Mouse (Mus musculus) lung, adult 2 months (tissue): Measurements from ENCODE around the gene Fkbp5.

Experiments
- CTCF ChIP-seq: fragments of 200-500 bp; IDR thresholded peaks from 2 replicates; pipeline ENCODE4 v1.5.1; 2011; ENCODE audit warnings: mild to moderate bottlenecking, low read length, control low read depth; ENCODE audit not compliant: insufficient read depth
- POLR2A ChIP-seq: fragments of 200-500 bp; IDR thresholded peaks from 2 replicates; pipeline ENCODE4 v1.6.1; 2011; ENCODE audit warnings: low read depth, mild to moderate bottlenecking, control low read depth, low read length, borderline replicate concordance; ENCODE audit errors: extremely low read depth

DNA sequence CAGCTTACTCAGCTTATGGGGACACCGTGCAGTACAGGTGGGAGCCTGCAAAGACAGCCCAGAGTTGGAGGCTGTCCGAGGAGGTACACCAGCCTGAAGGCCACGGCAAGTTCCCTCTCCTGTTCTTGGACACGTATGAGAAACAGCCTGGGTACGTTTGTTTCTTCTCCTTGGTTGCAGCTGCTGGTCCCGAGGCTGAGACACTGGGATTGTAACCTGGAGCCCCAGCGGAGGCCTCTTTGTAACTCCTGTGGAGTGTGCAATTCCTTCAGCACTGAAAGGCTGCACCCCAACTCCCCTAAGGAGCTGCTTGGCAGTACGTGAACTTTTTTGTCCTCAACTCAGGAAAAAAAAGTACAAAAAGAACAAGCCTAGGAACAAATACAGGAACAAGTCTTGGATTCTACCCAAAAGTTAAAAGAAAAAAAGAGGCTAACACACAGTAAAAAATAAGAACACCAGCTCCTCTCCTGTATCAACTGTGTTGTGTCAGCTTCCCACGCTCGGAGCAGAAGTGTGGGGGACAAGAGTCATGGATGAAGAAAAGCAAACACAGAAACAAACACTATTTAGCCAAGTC, 105.9 kb downstream of the Fkbp5 start:
- TF ChIP-seq CTCF (no peak), POLR2A (no peak)
